Mouse (Mus musculus) 3T3-L1 (cell line): ENCODE measurements at regions not wholly inside any gene's neighbourhood (a gene's known extent, or its start where the extent isn't known, plus 50 kb on each side); places are given as distances from the start of the nearest gene placed in this dataset.

Experiments used
- DNase-seq: peaks from one replicate; pipeline ENCODE4 v3.0.0-alpha.2; 2015; ENCODE audit warnings: low read depth, low spot score

- DNase-seq: no peak
These were observed 256.5 kb upstream of the Id2 start for GRCm38 (mm10) chr12:25353402-25353896.

GRCm38 (mm10) chr12:25352160-25352559 lies 255.2 kb upstream of the Id2 start:
- no peak for DNase-seq

- DNase-seq: no peak
These were observed 247.4 kb upstream of the Id2 start for GRCm38 (mm10) chr12:25344354-25344753.

- DNase-seq: no peak
These were observed 241.8 kb upstream of the Id2 start for GRCm38 (mm10) chr12:25338771-25339170.

- DNase-seq: peak; percentile 33
These were observed 239.0 kb upstream of the Id2 start for GRCm38 (mm10) chr12:25335930-25336329.

- no peak for DNase-seq
These were observed 238.1 kb upstream of the Id2 start for GRCm38 (mm10) chr12:25335069-25335468.

- DNase-seq: no peak
These were observed 235.6 kb upstream of the Id2 start for GRCm38 (mm10) chr12:25332384-25333035.

GRCm38 (mm10) chr12:25330004-25330708 lies 233.2 kb upstream of the Id2 start:
- no peak for DNase-seq

- DNase-seq: no peak
These were observed 229.0 kb upstream of the Id2 start for GRCm38 (mm10) chr12:25325901-25326300.

GRCm38 (mm10) chr12:25323171-25323570 lies 226.2 kb upstream of the Id2 start:
- no peak for DNase-seq

- DNase-seq: no peak
These were observed 223.4 kb upstream of the Id2 start for GRCm38 (mm10) chr12:25320262-25320767.

- DNase-seq: no peak
These were observed 222.9 kb upstream of the Id2 start for GRCm38 (mm10) chr12:25319846-25320245.

- DNase-seq: no peak
These were observed 221.2 kb upstream of the Id2 start for GRCm38 (mm10) chr12:25318072-25318671.

GRCm38 (mm10) chr12:25315969-25316368 lies 219.0 kb upstream of the Id2 start:
- no peak for DNase-seq

GRCm38 (mm10) chr12:25313212-25313611 lies 216.3 kb upstream of the Id2 start:
- no peak for DNase-seq

GRCm38 (mm10) chr12:25312390-25312789 lies 215.4 kb upstream of the Id2 start:
- DNase-seq: no peak

GRCm38 (mm10) chr12:25311728-25312127 lies 214.8 kb upstream of the Id2 start:
- DNase-seq: no peak

- DNase-seq: peak; percentile 73
These were observed 213.5 kb upstream of the Id2 start for GRCm38 (mm10) chr12:25310293-25310946.

- DNase-seq: no peak
These were observed 212.3 kb upstream of the Id2 start for GRCm38 (mm10) chr12:25309234-25309633.

- DNase-seq: no peak
These were observed 209.1 kb upstream of the Id2 start for GRCm38 (mm10) chr12:25305764-25306653.
